15 mouse cellular contexts compared by ENCODE assay signal in genomic region chr13:52152221-52152620, GRCm38 (mm10).
A peak's percentile ranks its signal among the peaks of the same experiment; 100 is the strongest.
DNase-seq lines count a peak whose midpoint lies in the region; ATAC-seq and TF ChIP-seq lines count a peak whose summit lies in the region.
"Had no signal": no experiment of that assay in that cellular context is flagged by ENCODE, and none has a peak within 500 bp of the region (broad histone marks: within the 10 kb centered on the region; RNA-seq: fewer than 3 reads in every experiment).

No protein-coding gene starts in this region.

- TF ChIP-seq CTCF in CH12.LX (conservative IDR thresholded peaks at IDR 0.05 in 1 of 2, IDR thresholded peaks at IDR 0.05 in 1 of 2; ENCODE audit: low read depth in 2 of 2, low read length in 2 of 2), result no peak

- no peaks in the 10 kb centered on the region for H3K36me3 ChIP-seq in limb, embryonic 13.5 days
- H3K36me3 ChIP-seq in limb, embryonic 10.5 days, result no peaks in the 10 kb centered on the region
- no peaks in the 10 kb centered on the region for H3K36me3 ChIP-seq in CH12.LX (replicated peaks in 1 of 2; ENCODE audit: control insufficient read depth in 1 of 2, insufficient read depth in 1 of 2, low read length in 1 of 2)
- no peaks in the 10 kb centered on the region for H3K36me3 ChIP-seq in embryonic facial prominence, embryonic 10.5 days (replicated peaks)
- no peaks in the 10 kb centered on the region for H3K36me3 ChIP-seq in limb, embryonic 15.5 days
- H3K36me3 ChIP-seq: liver, embryonic 15.5 days had no signal

- TF ChIP-seq POLR2A in CH12.LX (IDR thresholded peaks at IDR 0.05; ENCODE audit: low read depth, low read length), result no peak

- no peak overlapping the region for H3K4me3 ChIP-seq in limb, embryonic 13.5 days
- no peak overlapping the region for H3K4me3 ChIP-seq in limb, embryonic 10.5 days
- no peak overlapping the region for H3K4me3 ChIP-seq in CH12.LX (replicated peaks in 1 of 3; ENCODE audit: low read depth in 2 of 3, low read length in 2 of 3, poor library complexity in 1 of 3)
- no peak overlapping the region for H3K4me3 ChIP-seq in embryonic facial prominence, embryonic 10.5 days
- no peak overlapping the region for H3K4me3 ChIP-seq in limb, embryonic 15.5 days
- H3K4me3 ChIP-seq: gastrocnemius, adult 2 months; liver, embryonic 15.5 days had no signal

- no peaks in the 10 kb centered on the region for H3K79me2 ChIP-seq in CH12.LX (replicated peaks; ENCODE audit: control insufficient read depth, extremely low read depth, insufficient read depth, poor library complexity, severe bottlenecking)

- no peak for TF ChIP-seq EP300 in CH12.LX (IDR thresholded peaks at IDR 0.05; ENCODE audit: low read length)

- dilution Hi-C loops in CH12.LX (cut with MboI; ENCODE audit: extremely low pct_ligation_motif_present, extremely low pct_unique_long_range_greater_than_20kb, low sequenced_read_pairs), result no loop called here

- H3K27ac ChIP-seq in limb, embryonic 13.5 days, result 0 out of 2 replicates have a peak overlapping the region, but pooled peaks have one; percentile 12
- no peak overlapping the region for H3K27ac ChIP-seq in limb, embryonic 10.5 days
- no peak overlapping the region for H3K27ac ChIP-seq in CH12.LX (ENCODE audit: insufficient read depth, low read depth)
- H3K27ac ChIP-seq in embryonic facial prominence, embryonic 10.5 days (replicated peaks), result peak overlapping the region; percentile 32; the same call in 1 of the 2 replicates
- peak overlapping the region; percentile 43; the same call in 1 of the 2 replicates for H3K27ac ChIP-seq in limb, embryonic 15.5 days
- H3K27ac ChIP-seq: gastrocnemius, adult 2 months; liver, embryonic 15.5 days had no signal

- H3K9me3 ChIP-seq in limb, embryonic 13.5 days, result no peaks in the 10 kb centered on the region
- no peaks in the 10 kb centered on the region for H3K9me3 ChIP-seq in limb, embryonic 10.5 days (replicated peaks)
- H3K9me3 ChIP-seq in CH12.LX (replicated peaks; ENCODE audit: low read length), result peaks cover 9% of the 10 kb centered on the region
- no peaks in the 10 kb centered on the region for H3K9me3 ChIP-seq in embryonic facial prominence, embryonic 10.5 days
- H3K9me3 ChIP-seq in limb, embryonic 15.5 days, result no peaks in the 10 kb centered on the region
- H3K9me3 ChIP-seq: liver, embryonic 15.5 days had no signal

- ATAC-seq in limb, embryonic 13.5 days (ENCODE audit: low FRiP score, low read depth), result no peak
- no peak for ATAC-seq in limb, embryonic 15.5 days (ENCODE audit: insufficient number of reproducible peaks, low FRiP score, low TSS enrichment, low read depth)
- ATAC-seq: forebrain, embryonic 16.5 days had no signal

- no peaks in the 10 kb centered on the region for H3K27me3 ChIP-seq in limb, embryonic 13.5 days
- H3K27me3 ChIP-seq in limb, embryonic 10.5 days (ENCODE audit: low read depth, poor library complexity, severe bottlenecking), result no peaks in the 10 kb centered on the region
- no peaks in the 10 kb centered on the region for H3K27me3 ChIP-seq in CH12.LX (replicated peaks)
- no peaks in the 10 kb centered on the region for H3K27me3 ChIP-seq in embryonic facial prominence, embryonic 10.5 days (replicated peaks; ENCODE audit: low read depth, poor library complexity, severe bottlenecking)
- H3K27me3 ChIP-seq in limb, embryonic 15.5 days, result no peaks in the 10 kb centered on the region
- H3K27me3 ChIP-seq: liver, embryonic 15.5 days had no signal

- DNase-seq in limb, embryonic 10.5 days (ENCODE audit: low spot score), result no peak
- DNase-seq in CH12.LX (ENCODE audit: extremely low read depth), result no peak
- DNase-seq in embryonic facial prominence, embryonic 10.5 days (ENCODE audit: low spot score), result no peak
- no peak for DNase-seq in frontal cortex, adult 2 months (ENCODE audit: extremely low spot score in 1 of 2, low spot score in 1 of 2)
- no peak for DNase-seq in layer of hippocampus, postnatal 10 days (ENCODE audit: low spot score in 2 of 2)
- no peak for DNase-seq in spleen, postnatal 14 days (ENCODE audit: low spot score in 2 of 2)
- DNase-seq: cerebellum, adult 9-10 months; heart, adult 11 months; heart, postnatal 4 days; thymus, postnatal 25 days had no signal

- no peak for TF ChIP-seq RAD21 in CH12.LX (IDR thresholded peaks at IDR 0.05; ENCODE audit: low read depth, low read length)

- no peak overlapping the region for H3K4me2 ChIP-seq in limb, embryonic 13.5 days (replicated peaks)
- no peak overlapping the region for H3K4me2 ChIP-seq in CH12.LX (ENCODE audit: insufficient read depth, low read depth, poor library complexity, severe bottlenecking)
- no peak overlapping the region for H3K4me2 ChIP-seq in limb, embryonic 15.5 days
- H3K4me2 ChIP-seq: liver, embryonic 15.5 days had no signal

- peaks cover 33% of the 10 kb centered on the region for H3K4me1 ChIP-seq in limb, embryonic 13.5 days
- H3K4me1 ChIP-seq in limb, embryonic 10.5 days, result peaks cover 21% of the 10 kb centered on the region
- H3K4me1 ChIP-seq in CH12.LX (ENCODE audit: control insufficient read depth in 1 of 2, insufficient read depth in 2 of 2), result peaks cover 24 to 57% of the 10 kb centered on the region in 2 experiments
- peaks cover 38% of the 10 kb centered on the region for H3K4me1 ChIP-seq in embryonic facial prominence, embryonic 10.5 days
- H3K4me1 ChIP-seq in limb, embryonic 15.5 days, result peaks cover 34% of the 10 kb centered on the region

- in situ Hi-C loops in CH12.LX (cut with MboI; ENCODE audit: low pct_ligation_motif_present, low pct_unique_long_range_greater_than_20kb, low sequenced_read_pairs), result no loop called here

- peak overlapping the region; percentile 36; the same call in 1 of the 2 replicates for H3K9ac ChIP-seq in limb, embryonic 13.5 days
- H3K9ac ChIP-seq in CH12.LX (ENCODE audit: insufficient read depth, low read depth), result no peak overlapping the region
- H3K9ac ChIP-seq in limb, embryonic 15.5 days, result no peak overlapping the region
- H3K9ac ChIP-seq: liver, embryonic 15.5 days had no signal

- WGBS in limb, embryonic 13.5 days, result 36% methylated on average over 4 of the region's 4 CpGs
- WGBS in limb, embryonic 10.5 days, result 48% methylated on average over 4 of the region's 4 CpGs
- WGBS in embryonic facial prominence, embryonic 10.5 days, result 65% methylated on average over 4 of the region's 4 CpGs
- WGBS in limb, embryonic 15.5 days, result 40% methylated on average over 4 of the region's 4 CpGs

TF ChIP-seq in CH12.LX, 34 proteins besides CTCF, POLR2A, EP300 and RAD21:
- TF ChIP-seq MAFK (IDR thresholded peaks at IDR 0.05; ENCODE audit: insufficient replicate concordance, low read length), result peak; percentile 84
- no peak for TF ChIP-seq NELFE (IDR thresholded peaks at IDR 0.05; ENCODE audit: low read depth, low read length)

Comparison
In these comparisons a context has a peak if more than half of its experiments do, and no peak if none do; other contexts are left out.
1. H3K27ac ChIP-seq: peak in limb, embryonic 13.5 days (single experiment), embryonic facial prominence, embryonic 10.5 days (single experiment) and limb, embryonic 15.5 days (single experiment); none in limb, embryonic 10.5 days (single experiment) and CH12.LX (single experiment).